Mouse (Mus musculus) intestine, embryonic 15.5 days (tissue): ENCODE results near the gene Stac3. TPM values are rescaled to one million over a fixed set of nuclear protein-coding genes. Genes with fewer than 3 reads are reported as not detected.

Experiments used
- ATAC-seq: fragments of 200-750 bp; cut with Nextera tagmentation; 2 replicates; pipeline ENCODE4 v1.8.0; 2017; ENCODE audit warnings: moderate TSS enrichment, moderate library complexity
- H3K27ac ChIP-seq: fragments of 300-500 bp; sonication (generic); 2 replicates; pipeline ENCODE4 v1.5.1; 2015; ENCODE audit warnings: mild to moderate bottlenecking, inconsistent platforms
- H3K27me3 ChIP-seq: fragments of 300-500 bp; sonication (generic); replicated peaks from 2 replicates; pipeline ENCODE4 v1.6.1; 2015; ENCODE audit warnings: inconsistent platforms
- H3K36me3 ChIP-seq: fragments of 300-500 bp; sonication (generic); 2 replicates; pipeline ENCODE4 v1.6.1; 2015; ENCODE audit warnings: inconsistent platforms
- H3K4me1 ChIP-seq: fragments of 300-500 bp; sonication (generic); replicated peaks from 2 replicates; pipeline ENCODE4 v1.6.1; 2015; ENCODE audit warnings: inconsistent platforms
- H3K4me2 ChIP-seq: fragments of 300-500 bp; sonication (generic); replicated peaks from 2 replicates; pipeline ENCODE4 v1.6.1; 2015; ENCODE audit warnings: mild to moderate bottlenecking, inconsistent platforms
- H3K4me3 ChIP-seq: fragments of 300-500 bp; sonication (generic); replicated peaks from 2 replicates; pipeline ENCODE4 v1.5.1; 2015; ENCODE audit warnings: inconsistent platforms
- H3K9ac ChIP-seq: fragments of 300-500 bp; sonication (generic); 2 replicates; pipeline ENCODE4 v1.6.1; 2015; ENCODE audit warnings: inconsistent platforms
- H3K9me3 ChIP-seq: fragments of 300-500 bp; sonication (generic); 2 replicates; pipeline ENCODE4 v1.6.1; 2016; ENCODE audit warnings: inconsistent platforms
- WGBS: fragments of 180-500 bp; shearing (Covaris S2); methylation state at CpG from one replicate; pipeline ENCODE4 v1.1.7; 2015; 5-methylcytosine and 5-hydroxymethylcytosine counted together
- polyA plus RNA-seq: library from polyadenylated mRNA; unstranded; fragments of >200 nt; fragmentation: Nextera tagmentation; extraction: Ambion mirVana; gene quantifications from 2 replicates; pipeline ENCODE4 v1.2.1, GENCODE M21; 2015

Stac3 gene
- 0.41 and 0.74 TPM in 2 replicates for polyA plus RNA-seq

DNA sequence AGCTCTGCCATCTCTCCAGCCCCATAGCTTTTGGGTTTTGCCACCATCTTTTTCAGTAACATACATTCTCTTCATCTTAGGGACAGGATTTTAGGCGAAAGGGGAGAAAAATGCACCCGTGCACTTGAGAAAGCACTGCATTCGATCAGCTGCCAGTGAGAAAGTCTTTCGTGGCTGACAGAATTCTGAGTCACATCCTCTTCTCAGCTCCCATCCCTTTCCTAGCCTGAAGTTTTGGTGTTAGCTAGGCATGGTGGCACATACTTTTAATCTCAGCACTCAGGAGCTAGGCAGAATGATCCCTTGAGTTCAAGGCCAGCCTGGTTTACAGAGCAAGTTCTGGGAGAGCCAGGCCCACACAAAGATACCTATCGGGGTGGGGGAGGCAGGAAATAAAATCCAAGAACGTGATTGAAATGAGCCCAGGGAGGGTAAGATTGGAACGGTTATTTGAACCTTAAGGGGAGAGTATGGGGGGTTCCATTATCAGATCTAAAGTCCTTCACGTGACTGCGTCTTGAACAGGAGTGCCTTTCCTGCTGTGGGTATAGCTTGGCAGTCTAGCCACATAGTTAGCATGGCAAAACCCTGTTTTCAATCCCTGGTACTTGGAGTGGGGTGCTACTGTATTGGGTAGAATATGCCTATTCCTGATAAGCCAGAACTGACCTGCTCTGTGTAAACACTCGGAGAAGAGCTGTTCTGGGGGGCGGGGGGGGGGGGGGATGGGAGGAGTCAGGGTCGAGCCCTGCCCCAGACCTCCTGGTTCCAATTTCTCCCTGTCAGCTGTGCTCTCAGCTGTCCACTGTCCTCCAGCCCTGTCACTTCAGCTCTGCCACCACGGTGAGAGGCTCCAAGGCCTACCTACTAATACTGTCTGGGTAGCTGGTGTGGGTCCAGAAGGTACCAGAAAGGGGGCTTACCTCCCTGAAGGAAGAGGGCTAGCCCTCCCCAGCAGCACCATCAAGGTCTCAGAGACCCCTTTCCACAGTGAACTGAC is at the start of gene Stac3:
TSS of gene Stac3 (plus strand) at position 793 of the 1,000 bp plus-strand sequence.
- ATAC-seq: 0 out of 2 replicates have a peak, but pooled peaks have one; percentile 12
- Histone ChIP-seq H3K9ac (no peak within 1 kb of the TSS), H3K36me3 (peaks cover 25% of the 10 kb centered on the region), H3K27me3 (no peaks in the 10 kb centered on the region), H3K4me1 (no peaks in the 10 kb centered on the region), H3K27ac (no peak within 1 kb of the TSS), H3K4me2 (no peak within 1 kb of the TSS), H3K4me3 (no peak within 1 kb of the TSS), H3K9me3 (no peaks in the 10 kb centered on the region)
- WGBS: 59% methylated on average over 13 of the region's 13 CpGs

DNA sequence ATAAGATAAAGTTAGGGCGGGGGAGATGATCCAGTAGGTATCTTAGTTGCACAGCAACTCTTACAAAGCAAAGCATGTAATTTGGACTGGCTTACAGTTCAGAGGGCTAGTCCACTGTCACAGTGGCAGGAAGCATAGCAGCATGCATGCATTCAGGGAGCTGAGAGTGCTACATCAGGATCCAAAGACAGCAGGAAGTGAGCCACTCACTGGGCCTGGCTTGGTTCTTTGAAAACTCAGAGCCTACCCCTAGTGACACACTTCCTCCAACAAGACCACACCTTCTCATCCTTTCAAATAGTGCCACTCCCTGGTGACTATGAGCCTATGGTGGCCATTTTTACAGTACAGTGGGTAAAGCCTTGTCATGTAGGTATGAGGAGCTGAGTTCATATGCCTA is 47.8 kb upstream of the Stac3 start:
- Histone ChIP-seq H3K27ac (no peak overlapping the region), H3K4me1 (no peaks in the 10 kb centered on the region), H3K36me3 (peaks cover 20% of the 10 kb centered on the region), H3K4me3 (no peak overlapping the region), H3K4me2 (no peak overlapping the region), H3K27me3 (no peaks in the 10 kb centered on the region), H3K9me3 (no peaks in the 10 kb centered on the region), H3K9ac (no peak overlapping the region)
- 89% methylated on average over 1 of the region's 1 CpGs for WGBS
- ATAC-seq: no peak

- ATAC-seq: peak; percentile 90
- 79% methylated on average over 5 of the region's 5 CpGs for WGBS
Observed at GRCm38 (mm10) chr10:127462411-127463096, 38.9 kb upstream of the Stac3 start.

GRCm38 (mm10) chr10:127471281-127471988 is 30.1 kb upstream of the Stac3 start:
- WGBS: 58% methylated on average over 15 of the region's 15 CpGs
- H3K27ac ChIP-seq: 0 out of 2 replicates have a peak overlapping the region, but pooled peaks have one; percentile 27

More at GRCm38 (mm10) chr10:127462411-127463096, 38.9 kb upstream of the Stac3 start:
- Histone ChIP-seq H3K27me3 (no peaks in the 10 kb centered on the region), H3K36me3 (peaks cover 9% of the 10 kb centered on the region; the same call in 1 of the 2 replicates), H3K9ac (no peak overlapping the region), H3K4me1 (no peaks in the 10 kb centered on the region), H3K9me3 (no peaks in the 10 kb centered on the region), H3K4me2 (no peak overlapping the region), H3K4me3 (no peak overlapping the region), H3K27ac (no peak overlapping the region)

GRCm38 (mm10) chr10:127472722-127473121 is 28.8 kb upstream of the Stac3 start:
- WGBS: 86% methylated on average over 9 of the region's 9 CpGs
- Histone ChIP-seq H3K36me3 (peaks cover 11% of the 10 kb centered on the region), H3K4me1 (0 out of 2 replicates have a peak, but pooled peaks cover 4% of the 10 kb centered on the region)

More at GRCm38 (mm10) chr10:127471281-127471988, 30.1 kb upstream of the Stac3 start:
- ATAC-seq: no peak
- Histone ChIP-seq H3K4me2 (no peak overlapping the region), H3K36me3 (peaks cover 11% of the 10 kb centered on the region), H3K9me3 (no peaks in the 10 kb centered on the region), H3K9ac (no peak overlapping the region), H3K27me3 (no peaks in the 10 kb centered on the region), H3K4me1 (0 out of 2 replicates have a peak, but pooled peaks cover 4% of the 10 kb centered on the region), H3K4me3 (no peak overlapping the region)

DNA sequence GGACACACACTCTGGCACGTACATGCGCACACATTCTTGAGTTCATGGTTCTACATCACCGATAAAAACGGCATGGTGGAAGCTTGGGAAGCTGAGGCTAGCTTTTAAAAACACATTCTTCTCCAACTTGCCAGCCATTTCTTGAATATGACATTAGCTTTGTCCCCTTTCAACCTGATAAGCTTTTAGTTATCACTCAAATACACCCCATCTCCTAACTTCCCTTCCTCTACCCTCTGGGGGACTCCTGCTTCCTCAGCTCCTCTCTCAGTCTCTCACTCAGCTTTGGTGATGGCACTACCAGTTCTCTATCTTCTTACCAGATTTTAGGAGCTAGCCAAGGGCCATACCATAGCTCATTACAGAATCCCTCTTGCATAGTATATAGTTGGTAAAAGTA is 26.3 kb upstream of the Stac3 start:
- ATAC-seq: no peak
- no peaks in the 10 kb centered on the region for H3K27me3 ChIP-seq
- no peak overlapping the region for H3K9ac ChIP-seq
- no peak overlapping the region for H3K4me2 ChIP-seq
- 96% methylated on average over 4 of the region's 4 CpGs for WGBS
- no peak overlapping the region for H3K27ac ChIP-seq
- no peak overlapping the region for H3K4me3 ChIP-seq
- H3K9me3 ChIP-seq: no peaks in the 10 kb centered on the region
- peaks cover 11% of the 10 kb centered on the region for H3K36me3 ChIP-seq
- H3K4me1 ChIP-seq: 0 out of 2 replicates have a peak, but pooled peaks cover 4% of the 10 kb centered on the region

More at GRCm38 (mm10) chr10:127472722-127473121, 28.8 kb upstream of the Stac3 start:
- Histone ChIP-seq H3K9me3 (no peaks in the 10 kb centered on the region), H3K27me3 (no peaks in the 10 kb centered on the region), H3K9ac (no peak overlapping the region), H3K4me2 (no peak overlapping the region), H3K4me3 (no peak overlapping the region), H3K27ac (no peak overlapping the region)
- ATAC-seq: no peak

DNA sequence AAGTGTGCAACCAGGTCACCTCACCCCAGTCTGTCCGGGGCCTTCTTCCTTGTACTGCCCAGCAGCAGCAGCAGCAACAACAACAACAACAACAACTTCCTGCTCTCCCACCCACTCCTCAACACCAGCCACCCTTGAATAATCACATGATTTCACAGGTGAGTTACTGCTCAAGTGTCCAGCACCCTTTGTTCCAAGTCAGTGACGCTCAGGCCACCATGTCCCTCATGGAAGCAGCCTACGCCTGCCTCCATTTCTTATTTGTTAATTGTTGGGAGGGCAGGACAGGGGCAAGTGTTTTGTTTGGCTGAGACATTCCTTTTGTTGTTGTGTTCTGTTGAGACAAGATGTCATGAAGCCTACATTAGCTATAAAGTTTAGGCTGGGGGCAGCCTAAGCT is 24.9 kb upstream of the Stac3 start:
- H3K4me1 ChIP-seq: 0 out of 2 replicates have a peak, but pooled peaks cover 3% of the 10 kb centered on the region
- H3K4me2 ChIP-seq: no peak overlapping the region
- WGBS: 86% methylated on average over 3 of the region's 3 CpGs
- H3K9me3 ChIP-seq: no peaks in the 10 kb centered on the region
- no peak overlapping the region for H3K4me3 ChIP-seq
- no peak overlapping the region for H3K9ac ChIP-seq
- H3K36me3 ChIP-seq: peaks cover 8% of the 10 kb centered on the region
- no peak overlapping the region for H3K27ac ChIP-seq
- ATAC-seq: no peak
- no peaks in the 10 kb centered on the region for H3K27me3 ChIP-seq

- Histone ChIP-seq H3K9ac (no peak overlapping the region), H3K27me3 (no peaks in the 10 kb centered on the region), H3K4me2 (no peak overlapping the region), H3K4me1 (no peaks in the 10 kb centered on the region), H3K9me3 (no peaks in the 10 kb centered on the region), H3K36me3 (peaks cover 4% of the 10 kb centered on the region), H3K4me3 (no peak overlapping the region), H3K27ac (no peak overlapping the region)
- no peak for ATAC-seq
- WGBS: 91% methylated on average over 7 of the region's 7 CpGs
Observed at GRCm38 (mm10) chr10:127477301-127477700, 24.2 kb upstream of the Stac3 start.

- Histone ChIP-seq H3K4me1 (no peaks in the 10 kb centered on the region), H3K27ac (no peak overlapping the region), H3K9ac (no peak overlapping the region), H3K4me3 (no peak overlapping the region), H3K36me3 (peaks cover 2% of the 10 kb centered on the region; the same call in 1 of the 2 replicates), H3K4me2 (no peak overlapping the region), H3K27me3 (no peaks in the 10 kb centered on the region), H3K9me3 (no peaks in the 10 kb centered on the region)
- WGBS: 97% methylated on average over 4 of the region's 4 CpGs
- no peak for ATAC-seq
Observed at GRCm38 (mm10) chr10:127479131-127479530, 22.4 kb upstream of the Stac3 start.

DNA sequence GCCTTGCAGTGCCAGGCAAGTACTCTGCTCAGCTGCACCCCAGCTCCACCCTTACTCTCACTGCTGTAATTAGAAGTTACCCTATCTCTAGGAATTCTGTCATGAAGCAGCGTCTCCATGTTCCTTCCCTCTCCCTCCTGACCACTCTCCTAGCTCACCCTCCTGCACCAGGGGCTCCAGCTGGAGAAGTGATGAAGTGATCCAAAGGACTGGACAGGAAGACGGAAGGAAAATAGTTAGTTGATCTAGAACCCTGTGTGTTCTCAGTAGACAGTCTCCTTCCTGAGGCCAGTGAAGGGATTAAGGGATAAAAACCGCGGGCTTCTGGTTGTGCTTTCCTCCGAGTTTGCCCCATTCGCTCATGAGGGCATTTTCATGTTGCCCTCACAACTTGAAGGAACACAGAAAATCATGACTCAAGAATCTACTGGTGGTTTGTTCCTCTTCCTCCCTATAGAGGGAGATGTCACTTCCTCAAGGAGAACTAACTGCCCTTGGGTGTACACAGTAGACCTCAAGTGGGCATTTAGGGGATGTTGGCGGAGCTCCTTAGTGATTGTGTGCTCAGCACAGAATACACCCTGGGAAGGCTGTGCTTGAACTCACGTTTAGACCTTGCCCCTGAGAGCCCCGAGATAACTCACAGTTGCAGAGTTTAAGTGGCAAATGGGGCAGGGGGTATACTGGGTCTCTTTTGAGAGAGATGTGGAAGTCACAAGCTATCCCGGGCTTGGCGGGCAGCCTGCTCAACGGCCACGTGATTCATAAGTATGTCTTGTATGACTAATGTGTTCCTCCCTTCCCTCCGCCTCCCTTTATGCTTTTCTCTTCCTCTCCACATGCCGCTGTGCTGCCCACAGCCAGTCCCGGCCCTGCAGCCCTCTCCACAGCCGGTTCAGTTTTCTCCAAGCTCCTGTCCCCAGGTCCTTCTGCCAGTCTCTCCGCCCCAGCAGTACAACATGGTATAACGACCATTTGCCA is 20.4 kb upstream of the Stac3 start:
- Histone ChIP-seq H3K4me2 (no peak overlapping the region), H3K4me1 (no peaks in the 10 kb centered on the region), H3K27me3 (no peaks in the 10 kb centered on the region), H3K27ac (no peak overlapping the region), H3K36me3 (peaks cover 13% of the 10 kb centered on the region), H3K9me3 (no peaks in the 10 kb centered on the region), H3K4me3 (no peak overlapping the region), H3K9ac (no peak overlapping the region)
- ATAC-seq: peak; percentile 55; the same call in 1 of the 2 replicates
- WGBS: 72% methylated on average over 19 of the region's 19 CpGs

- Histone ChIP-seq H3K9ac (no peak overlapping the region), H3K27ac (no peak overlapping the region), H3K4me1 (no peaks in the 10 kb centered on the region), H3K4me2 (no peak overlapping the region), H3K9me3 (no peaks in the 10 kb centered on the region), H3K4me3 (no peak overlapping the region), H3K27me3 (no peaks in the 10 kb centered on the region), H3K36me3 (peaks cover 13% of the 10 kb centered on the region)
- WGBS: 89% methylated on average over 10 of the region's 10 CpGs
- no peak for ATAC-seq
Observed at GRCm38 (mm10) chr10:127485235-127485634, 16.3 kb upstream of the Stac3 start.
